Mouse (Mus musculus) lung, embryonic 14.5 days (tissue): ENCODE data around the gene Usp19. TPM values are rescaled to one million over a fixed set of nuclear protein-coding genes. Genes with fewer than 3 reads are reported as not detected.
A peak's percentile ranks its signal among the peaks of the same experiment; 100 is the strongest.

Source experiments
- ATAC-seq: fragments of 200-750 bp; cut with Nextera tagmentation; 2 replicates; pipeline ENCODE4 v1.8.0; 2017; ENCODE audit warnings: mild to moderate bottlenecking, moderate TSS enrichment, moderate library complexity; ENCODE audit not compliant: insufficient read depth
- DNase-seq: peaks from one replicate; pipeline ENCODE4 v3.0.0-alpha.2; 2015
- H3K27ac ChIP-seq: fragments of 300-500 bp; sonication (generic); 2 replicates; pipeline ENCODE4 v1.5.1; 2014; ENCODE audit warnings: low read depth, mild to moderate bottlenecking, moderate library complexity
- H3K27me3 ChIP-seq: fragments of 300-500 bp; sonication (generic); 2 replicates; pipeline ENCODE4 v1.6.1; 2014; ENCODE audit warnings: low read length, control low read depth; ENCODE audit not compliant: insufficient read depth
- H3K36me3 ChIP-seq: fragments of 300-500 bp; sonication (generic); 2 replicates; pipeline ENCODE4 v1.6.1; 2014; ENCODE audit warnings: control low read depth; ENCODE audit not compliant: insufficient read depth
- H3K4me1 ChIP-seq: fragments of 300-500 bp; sonication (generic); 2 replicates; pipeline ENCODE4 v1.6.1; 2014; ENCODE audit warnings: antibody characterized with exemption, control low read depth; ENCODE audit not compliant: insufficient read depth
- H3K4me2 ChIP-seq: fragments of 300-500 bp; sonication (generic); 2 replicates; pipeline ENCODE4 v1.6.1; 2014; ENCODE audit warnings: mild to moderate bottlenecking
- H3K4me3 ChIP-seq: fragments of 300-500 bp; sonication (generic); 2 replicates; pipeline ENCODE4 v1.5.1; 2014; ENCODE audit warnings: low read depth, low read length
- H3K9ac ChIP-seq: fragments of 300-500 bp; sonication (generic); 2 replicates; pipeline ENCODE4 v1.6.1; 2014
- H3K9me3 ChIP-seq: fragments of 300-500 bp; sonication (generic); 2 replicates; pipeline ENCODE4 v1.6.1; 2016; ENCODE audit warnings: low read depth, low read length, control low read depth
- CTCF ChIP-seq: IDR thresholded peaks from 2 replicates; pipeline ENCODE4 v1.5.1; 2016; ENCODE audit warnings: antibody characterized with exemption, low read depth
- WGBS: fragments of 180-500 bp; shearing (Covaris S2); extraction: QIAGEN DNeasy Blood & Tissue Kit; methylation state at CpG from one replicate; pipeline ENCODE4 v1.1.7; 2014; 5-methylcytosine and 5-hydroxymethylcytosine counted together
- polyA plus RNA-seq: library from polyadenylated mRNA; unstranded; fragments of >200 nt; fragmentation: Nextera tagmentation; extraction: Ambion mirVana; gene quantifications from 2 replicates; pipeline ENCODE4 v1.2.1, GENCODE M21; 2014

Usp19 gene
- polyA plus RNA-seq, 1 experiment from 2014 or later = 63.3 TPM

GRCm38 (mm10) chr9:108489702-108490558 lies 472 bp upstream of the Usp19 start:
- Histone ChIP-seq H3K27ac (peak overlapping the region; percentile 94), H3K9me3 (no peaks in the 10 kb centered on the region), H3K4me3 (peak overlapping the region; percentile 79), H3K9ac (peak overlapping the region; percentile 88; the same call in 1 of the 2 replicates), H3K4me2 (peak overlapping the region; percentile 90), H3K4me1 (peaks cover 5% of the 10 kb centered on the region; the same call in 1 of the 2 replicates), H3K36me3 (peaks cover 84% of the 10 kb centered on the region), H3K27me3 (no peaks in the 10 kb centered on the region)
- 60% methylated on average over 26 of the region's 26 CpGs for WGBS
- DNase-seq (no peak), ATAC-seq (peak; percentile 32)
- no peak for TF ChIP-seq CTCF

DNA sequence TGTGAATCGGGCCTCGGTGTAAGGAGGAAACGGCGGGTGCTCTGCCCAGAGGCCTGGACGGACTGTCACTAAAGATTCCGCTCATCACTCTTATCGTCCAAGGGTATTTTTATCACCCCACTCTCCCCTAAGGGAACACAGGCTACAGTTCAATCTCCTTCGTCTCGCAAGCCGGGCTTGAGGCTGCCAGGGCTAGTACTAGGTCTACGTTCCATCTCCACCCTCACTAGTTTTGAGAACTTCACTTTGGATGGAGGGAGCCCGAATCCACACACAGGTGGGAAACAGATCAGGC lies 831 bp downstream of the Usp19 start:
- Histone ChIP-seq H3K4me2 (peak overlapping the region; percentile 90), H3K4me3 (peak overlapping the region; percentile 79), H3K9me3 (no peaks in the 10 kb centered on the region), H3K4me1 (peaks cover 5% of the 10 kb centered on the region; the same call in 1 of the 2 replicates), H3K36me3 (peaks cover 84% of the 10 kb centered on the region), H3K27me3 (no peaks in the 10 kb centered on the region), H3K27ac (peak overlapping the region; percentile 94), H3K9ac (peak overlapping the region; percentile 88)
- WGBS = 8% methylated on average over 12 of the region's 12 CpGs
- DNase-seq = no peak
- no peak for TF ChIP-seq CTCF
- ATAC-seq = no peak

DNA sequence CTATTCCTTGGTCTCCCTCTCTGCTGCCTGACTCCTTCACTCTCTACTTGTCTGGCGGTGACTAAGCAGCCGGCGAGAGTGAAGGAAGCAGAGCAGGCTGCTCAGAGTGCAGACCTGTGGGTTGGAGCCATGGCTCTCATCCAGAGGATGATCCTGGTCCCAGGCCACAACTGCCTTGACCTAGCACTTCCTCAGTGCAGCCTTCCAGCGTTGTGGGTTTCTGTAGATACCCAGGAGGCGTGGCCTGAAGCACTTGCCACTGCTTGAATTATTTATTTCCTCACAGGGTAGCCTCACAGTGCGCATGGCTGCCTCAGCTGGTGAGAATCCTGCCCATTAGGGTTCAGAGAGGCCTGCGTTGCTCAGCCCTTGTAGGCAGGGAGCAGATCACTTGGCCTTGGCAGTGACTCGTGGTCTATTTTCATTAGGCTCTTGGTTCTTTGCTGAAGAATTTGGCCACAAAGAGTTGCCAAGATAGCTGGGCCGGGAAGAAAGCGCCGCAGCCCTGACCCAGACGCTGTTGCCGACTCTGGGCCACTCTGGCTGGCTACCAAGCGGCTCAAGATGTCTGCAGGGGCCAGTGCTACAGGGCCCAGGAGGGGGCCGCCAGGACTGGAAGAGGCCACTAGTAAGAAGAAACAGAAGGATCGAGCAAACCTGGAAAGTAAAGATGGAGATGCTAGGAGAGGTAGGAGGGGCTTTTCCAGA lies 1.8 kb downstream of the Usp19 start:
- Histone ChIP-seq H3K4me2 (peak overlapping the region; percentile 90), H3K27me3 (no peaks in the 10 kb centered on the region), H3K36me3 (peaks cover 84% of the 10 kb centered on the region), H3K27ac (no peak overlapping the region), H3K9me3 (no peaks in the 10 kb centered on the region), H3K4me1 (peaks cover 5% of the 10 kb centered on the region; the same call in 1 of the 2 replicates), H3K4me3 (peak overlapping the region; percentile 79), H3K9ac (peak overlapping the region; percentile 88)
- ATAC-seq = no peak
- 84% methylated on average over 16 of the region's 16 CpGs for WGBS
- DNase-seq = peak; percentile 9
- no peak for TF ChIP-seq CTCF

DNA sequence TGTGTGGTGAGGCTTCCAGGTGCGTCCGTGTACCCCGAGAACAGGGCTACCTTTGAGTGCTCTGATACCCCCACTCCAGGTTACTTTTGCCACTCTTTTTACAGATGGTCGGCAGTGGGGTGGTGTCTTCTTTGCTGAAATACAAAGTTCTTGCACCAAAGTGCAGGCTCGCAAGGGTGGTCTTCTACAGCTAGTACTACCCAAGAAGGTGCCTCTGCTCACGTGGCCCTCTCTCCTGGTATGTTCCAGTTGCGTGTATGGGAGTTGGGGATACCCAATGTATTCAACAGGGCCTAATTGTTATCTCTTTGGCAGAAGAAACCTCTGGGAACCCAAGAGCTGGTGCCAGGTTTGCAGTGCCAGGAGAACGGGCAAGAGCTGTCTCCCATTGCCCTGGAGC lies 2.8 kb downstream of the Usp19 start:
- H3K9me3 ChIP-seq = no peaks in the 10 kb centered on the region
- no peak for DNase-seq
- H3K4me1 ChIP-seq = peaks cover 5% of the 10 kb centered on the region; the same call in 1 of the 2 replicates
- no peak overlapping the region for H3K27ac ChIP-seq
- H3K27me3 ChIP-seq = no peaks in the 10 kb centered on the region
- ATAC-seq = no peak
- no peak overlapping the region for H3K9ac ChIP-seq
- TF ChIP-seq CTCF = no peak
- WGBS = 92% methylated on average over 8 of the region's 8 CpGs
- H3K36me3 ChIP-seq = peaks cover 84% of the 10 kb centered on the region
- no peak overlapping the region for H3K4me2 ChIP-seq
- H3K4me3 ChIP-seq = no peak overlapping the region

DNA sequence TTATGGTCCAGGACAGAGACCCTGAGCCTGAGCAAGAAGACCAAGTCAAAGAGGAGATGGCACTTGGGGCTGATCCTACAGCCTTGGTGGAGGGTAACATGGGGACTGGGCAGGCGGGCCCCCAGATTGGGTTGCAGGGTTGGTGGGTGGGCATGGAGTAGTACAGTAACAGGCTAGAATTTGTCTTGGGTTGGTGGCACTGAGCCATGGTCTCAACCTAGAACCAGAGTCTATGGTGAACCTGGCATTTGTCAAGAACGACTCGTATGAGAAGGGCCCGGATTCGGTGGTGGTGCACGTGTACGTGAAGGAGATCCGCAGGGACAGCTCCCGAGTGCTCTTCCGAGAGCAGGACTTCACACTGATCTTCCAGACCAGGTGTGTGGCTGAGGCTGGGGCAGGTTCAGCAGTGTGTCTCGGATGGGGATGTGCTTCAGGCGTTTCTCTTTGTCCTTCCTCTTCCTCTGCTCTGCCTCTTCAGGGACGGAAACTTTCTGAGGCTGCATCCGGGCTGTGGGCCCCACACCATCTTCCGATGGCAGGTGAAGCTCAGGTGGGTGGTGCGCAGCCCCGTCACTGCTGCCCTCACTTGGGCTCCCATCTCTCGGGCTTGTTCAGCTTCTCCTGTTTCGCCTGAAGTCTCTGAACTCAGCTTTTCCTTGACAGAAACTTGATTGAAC lies 3.9 kb downstream of the Usp19 start:
- 93% methylated on average over 19 of the region's 19 CpGs for WGBS
- Histone ChIP-seq H3K4me2 (no peak overlapping the region), H3K9ac (no peak overlapping the region), H3K4me3 (no peak overlapping the region), H3K9me3 (no peaks in the 10 kb centered on the region), H3K27ac (no peak overlapping the region), H3K27me3 (no peaks in the 10 kb centered on the region), H3K4me1 (peaks cover 5% of the 10 kb centered on the region; the same call in 1 of the 2 replicates), H3K36me3 (peaks cover 84% of the 10 kb centered on the region)
- ATAC-seq (no peak), DNase-seq (no peak)
- TF ChIP-seq CTCF = no peak

DNA sequence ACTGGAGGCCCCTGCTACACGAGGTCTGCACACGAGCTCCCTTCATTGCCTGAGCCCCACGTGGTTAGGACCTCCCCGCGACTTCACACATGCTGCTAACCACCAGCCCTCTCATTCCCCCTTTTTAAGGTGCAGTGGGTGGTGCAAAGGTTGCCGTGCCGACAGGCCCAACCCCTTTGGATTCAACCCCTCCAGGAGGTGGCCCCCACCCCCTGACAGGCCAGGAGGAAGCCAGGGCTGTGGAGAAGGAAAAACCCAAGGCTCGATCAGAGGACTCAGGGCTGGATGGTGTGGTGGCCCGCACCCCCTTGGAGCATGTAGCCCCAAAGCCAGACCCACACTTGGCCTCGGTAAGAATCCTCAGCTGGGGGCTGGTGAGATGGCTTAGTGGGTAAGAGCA lies 4.5 kb downstream of the Usp19 start:
- DNase-seq (no peak), ATAC-seq (no peak)
- Histone ChIP-seq H3K27me3 (no peaks in the 10 kb centered on the region), H3K4me2 (no peak overlapping the region), H3K9me3 (no peaks in the 10 kb centered on the region), H3K36me3 (peaks cover 84% of the 10 kb centered on the region), H3K27ac (no peak overlapping the region), H3K9ac (no peak overlapping the region), H3K4me3 (no peak overlapping the region), H3K4me1 (peaks cover 5% of the 10 kb centered on the region; the same call in 1 of the 2 replicates)
- 82% methylated on average over 10 of the region's 10 CpGs for WGBS
- TF ChIP-seq CTCF = no peak

DNA sequence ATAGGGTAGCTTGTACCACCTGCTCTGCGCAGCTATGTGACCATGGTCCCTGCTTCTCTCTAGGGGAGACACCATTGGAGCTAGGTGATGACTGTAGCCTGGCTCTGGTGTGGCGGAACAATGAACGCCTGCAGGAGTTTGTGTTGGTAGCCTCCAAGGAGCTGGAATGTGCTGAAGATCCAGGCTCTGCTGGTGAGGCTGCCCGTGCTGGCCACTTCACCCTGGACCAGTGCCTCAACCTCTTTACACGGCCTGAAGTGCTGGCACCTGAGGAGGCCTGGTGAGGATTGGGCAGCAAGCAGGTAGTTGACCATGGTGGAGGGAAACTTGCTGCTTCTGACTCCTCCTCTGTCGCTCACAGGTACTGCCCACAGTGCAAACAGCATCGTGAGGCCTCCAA lies 8.8 kb downstream of the Usp19 start:
- 94% methylated on average over 7 of the region's 7 CpGs for WGBS
- H3K4me3 ChIP-seq = no peak overlapping the region
- ATAC-seq (no peak), DNase-seq (no peak)
- H3K36me3 ChIP-seq = peaks cover 94% of the 10 kb centered on the region
- TF ChIP-seq CTCF = no peak
- H3K27ac ChIP-seq = no peak overlapping the region
- no peak overlapping the region for H3K4me2 ChIP-seq
- no peaks in the 10 kb centered on the region for H3K9me3 ChIP-seq
- H3K27me3 ChIP-seq = no peaks in the 10 kb centered on the region
- H3K9ac ChIP-seq = no peak overlapping the region
- H3K4me1 ChIP-seq = no peaks in the 10 kb centered on the region
